Comparison of ENCODE assay signal across 9 mouse cellular contexts in genomic region chr9:107400666-107401285, GRCm38 (mm10). TPM values are rescaled to one million over a fixed set of nuclear protein-coding genes. Genes with fewer than 3 reads are reported as not detected.
DNase-seq lines count a peak whose midpoint lies in the region; ATAC-seq and TF ChIP-seq lines count a peak whose summit lies in the region.
"Had no signal": no experiment of that assay in that cellular context is flagged by ENCODE, and none has a peak within 500 bp of the region (broad histone marks: within the 10 kb centered on the region; RNA-seq: fewer than 3 reads in every experiment).

No protein-coding gene starts in this region.

- no peaks in the 10 kb centered on the region for H3K4me1 ChIP-seq in liver, embryonic 11.5 days (replicated peaks; ENCODE audit: control insufficient read depth, insufficient read depth, low read length)
- peaks cover 12% of the 10 kb centered on the region; the same call in 1 of the 2 replicates for H3K4me1 ChIP-seq in forebrain, embryonic 11.5 days (replicated peaks; ENCODE audit: control insufficient read depth, insufficient read depth, low read length)
- peaks cover 5% of the 10 kb centered on the region; the same call in 1 of the 2 replicates for H3K4me1 ChIP-seq in limb, embryonic 11.5 days (ENCODE audit: control insufficient read depth, insufficient read depth, low read length)
- peaks cover 16% of the 10 kb centered on the region for H3K4me1 ChIP-seq in olfactory bulb, adult 2 months (ENCODE audit: control insufficient read depth, insufficient read depth, low read length)

- no peaks in the 10 kb centered on the region for H3K36me3 ChIP-seq in liver, embryonic 11.5 days (ENCODE audit: control insufficient read depth, insufficient read depth, low read length)
- H3K36me3 ChIP-seq in forebrain, embryonic 11.5 days (ENCODE audit: control insufficient read depth, insufficient read depth, low read length), result no peaks in the 10 kb centered on the region
- H3K36me3 ChIP-seq in limb, embryonic 11.5 days (ENCODE audit: control insufficient read depth, insufficient read depth, low read length), result no peaks in the 10 kb centered on the region

- no peak overlapping the region for H3K9ac ChIP-seq in liver, embryonic 11.5 days (ENCODE audit: low read depth, low read length)
- H3K9ac ChIP-seq in forebrain, embryonic 11.5 days (ENCODE audit: low read length), result peak overlapping the region; percentile 81
- no peak overlapping the region for H3K9ac ChIP-seq in limb, embryonic 11.5 days (ENCODE audit: low read length)

- no peaks in the 10 kb centered on the region for H3K9me3 ChIP-seq in liver, embryonic 11.5 days (ENCODE audit: control insufficient read depth, low read length)
- no peaks in the 10 kb centered on the region for H3K9me3 ChIP-seq in forebrain, embryonic 11.5 days (ENCODE audit: control insufficient read depth, low read length)
- no peaks in the 10 kb centered on the region for H3K9me3 ChIP-seq in limb, embryonic 11.5 days (ENCODE audit: control insufficient read depth, low read length)

- peaks cover 84% of the 10 kb centered on the region for H3K27me3 ChIP-seq in liver, embryonic 11.5 days (replicated peaks; ENCODE audit: control insufficient read depth, insufficient read depth, low read length)
- H3K27me3 ChIP-seq in forebrain, embryonic 11.5 days (ENCODE audit: control insufficient read depth, insufficient read depth, low read length), result peaks cover 19% of the 10 kb centered on the region
- peaks cover 65% of the 10 kb centered on the region for H3K27me3 ChIP-seq in limb, embryonic 11.5 days (ENCODE audit: control insufficient read depth, insufficient read depth, low read length)

- DNase-seq in liver, embryonic 11.5 days (ENCODE audit: low spot score), result no peak
- DNase-seq in liver, result no peak
- no peak for DNase-seq in forebrain, embryonic 11.5 days (ENCODE audit: low spot score)
- no peak for DNase-seq in limb, embryonic 11.5 days (ENCODE audit: low spot score)
- DNase-seq in left cerebral cortex, adult 18-20 months (ENCODE audit: low spot score in 2 of 2), result no peak
- DNase-seq in kidney, adult 18-20 months, result no peak
- no peak for DNase-seq in kidney, postnatal 14 days
- DNase-seq: thymus, adult 18-20 months had no signal

- no peak overlapping the region for H3K27ac ChIP-seq in liver, embryonic 11.5 days (ENCODE audit: low read depth, low read length)
- H3K27ac ChIP-seq in forebrain, embryonic 11.5 days (ENCODE audit: low read depth, low read length), result no peak overlapping the region
- H3K27ac ChIP-seq in limb, embryonic 11.5 days (replicated peaks; ENCODE audit: low read depth, low read length), result no peak overlapping the region
- no peak overlapping the region for H3K27ac ChIP-seq in olfactory bulb, adult 2 months (ENCODE audit: insufficient read depth, low read depth, low read length)

- 22% methylated on average over 13 of the region's 13 CpGs for WGBS in liver, embryonic 11.5 days
- WGBS in forebrain, embryonic 11.5 days, result 19% methylated on average over 12 of the region's 13 CpGs
- 8% methylated on average over 13 of the region's 13 CpGs for WGBS in limb, embryonic 11.5 days
- WGBS in olfactory bulb, adult 2 months, result 32% methylated on average over 13 of the region's 13 CpGs

- TF ChIP-seq POLR2A in olfactory bulb, adult 2 months (IDR thresholded peaks at IDR 0.05; ENCODE audit: insufficient read depth, low read depth, low read length), result no peak

- TF ChIP-seq CTCF in olfactory bulb, adult 2 months (IDR thresholded peaks at IDR 0.05; ENCODE audit: insufficient read depth, low read depth, low read length), result no peak

- H3K4me3 ChIP-seq in liver, embryonic 11.5 days (ENCODE audit: low read depth, low read length), result peak overlapping the region; percentile 57
- H3K4me3 ChIP-seq in forebrain, embryonic 11.5 days (ENCODE audit: low read depth, low read length), result peak overlapping the region; percentile 81
- H3K4me3 ChIP-seq in limb, embryonic 11.5 days (ENCODE audit: low read depth, low read length), result peak overlapping the region; percentile 56
- H3K4me3 ChIP-seq in olfactory bulb, adult 2 months (ENCODE audit: insufficient read depth, low read depth, low read length), result peak overlapping the region; percentile 53

- peak overlapping the region; percentile 85 for H3K4me2 ChIP-seq in liver, embryonic 11.5 days
- peak overlapping the region; percentile 99 for H3K4me2 ChIP-seq in forebrain, embryonic 11.5 days (ENCODE audit: low read depth, low read length, severe bottlenecking)
- H3K4me2 ChIP-seq in limb, embryonic 11.5 days (ENCODE audit: low read depth, severe bottlenecking), result peak overlapping the region; percentile 100

- ATAC-seq in liver, embryonic 11.5 days (replicated peaks; ENCODE audit: low FRiP score), result no peak
- no peak; the same call in 1 of the 2 replicates for ATAC-seq in forebrain, embryonic 11.5 days (replicated peaks; ENCODE audit: low FRiP score)
- no peak for ATAC-seq in limb, embryonic 11.5 days (ENCODE audit: insufficient number of reproducible peaks, low FRiP score, low TSS enrichment, low read depth)

RNA-seq across cellular contexts. Expression of gene Cacna2d2, which starts 1.4 kb away (rescaled TPM):
- polyA plus RNA-seq in liver, embryonic 11.5 days (2014; fragmentation: Nextera tagmentation; extraction: Ambion mirVana), result 0.13 and 0.18 TPM in 2 replicates
- polyA plus RNA-seq in forebrain, embryonic 11.5 days (2014; fragmentation: Nextera tagmentation; extraction: Ambion mirVana), result 1.8 and 2.8 TPM in 2 replicates
- 0.12 and 0.26 TPM in 2 replicates for polyA plus RNA-seq in limb, embryonic 11.5 days (2014; fragmentation: Nextera tagmentation; extraction: Ambion mirVana)
- polyA plus RNA-seq in olfactory bulb, adult 2 months (2012; ENCODE audit: insufficient read depth, insufficient read length, low replicate concordance, missing spikeins), result not detected in 2 replicates
- 10 to 100 TPM; 24.3 to 29.7 TPM for total RNA-seq in left cerebral cortex, adult 18-20 months (2021)
